10 mouse cellular contexts compared by ENCODE assay signal in the genomic region with DNA sequence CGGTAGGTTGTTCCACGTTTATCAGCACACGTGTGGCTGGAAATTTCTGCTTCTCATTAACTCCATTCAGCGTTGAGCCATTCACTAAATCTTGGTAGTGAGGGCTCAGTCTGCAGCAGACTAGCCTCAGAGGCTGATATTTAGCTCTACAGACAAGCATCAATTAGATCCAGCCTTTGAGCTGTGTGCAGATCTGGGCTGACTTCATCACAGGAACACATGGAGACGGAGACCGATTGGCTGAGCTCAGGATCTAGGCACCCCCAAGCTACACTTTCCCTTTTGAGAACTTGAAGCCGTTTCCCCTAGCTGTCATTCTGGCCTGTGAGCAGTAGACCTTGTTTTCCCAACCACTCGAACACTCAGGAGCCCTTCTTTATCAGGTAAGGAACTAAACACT. TPM values are rescaled to one million over a fixed set of nuclear protein-coding genes. Genes with fewer than 3 reads are reported as not detected.
A peak's percentile ranks its signal among the peaks of the same experiment; 100 is the strongest.
DNase-seq lines count a peak whose midpoint lies in the region; ATAC-seq and TF ChIP-seq lines count a peak whose summit lies in the region.
"Had no signal": no experiment of that assay in that cellular context is flagged by ENCODE, and none has a peak within 500 bp of the region (broad histone marks: within the 10 kb centered on the region; RNA-seq: fewer than 3 reads in every experiment).

No protein-coding gene starts in this region.

- TF ChIP-seq CTCF in CH12.LX (conservative IDR thresholded peaks at IDR 0.05 in 1 of 2, IDR thresholded peaks at IDR 0.05 in 1 of 2; ENCODE audit: low read depth in 2 of 2, low read length in 2 of 2), result no peak
- no peak for TF ChIP-seq CTCF in forebrain, postnatal 0 days (IDR thresholded peaks at IDR 0.05; ENCODE audit: low read depth)

- H3K9ac ChIP-seq in kidney, embryonic 16.5 days (replicated peaks; ENCODE audit: low read length), result no peak overlapping the region
- peak overlapping the region; percentile 63 for H3K9ac ChIP-seq in CH12.LX (ENCODE audit: insufficient read depth, low read depth)
- no peak overlapping the region for H3K9ac ChIP-seq in limb, embryonic 14.5 days (ENCODE audit: low read depth, low read length, severe bottlenecking)
- H3K9ac ChIP-seq in forebrain, postnatal 0 days, result no peak overlapping the region
- H3K9ac ChIP-seq: neural tube, embryonic 12.5 days had no signal

- H3K4me1 ChIP-seq in kidney, embryonic 16.5 days (ENCODE audit: insufficient read depth, low read length), result peaks cover 42% of the 10 kb centered on the region
- H3K4me1 ChIP-seq in CH12.LX (ENCODE audit: control insufficient read depth in 1 of 2, insufficient read depth in 2 of 2), result peaks cover 38 to 91% of the 10 kb centered on the region in 2 experiments
- peaks cover 65% of the 10 kb centered on the region for H3K4me1 ChIP-seq in brown adipose tissue, adult 24 weeks (ENCODE audit: control insufficient read depth, insufficient read depth, insufficient read length, low read length)
- H3K4me1 ChIP-seq in limb, embryonic 14.5 days (ENCODE audit: control insufficient read depth, insufficient read depth, low read length), result peaks cover 40% of the 10 kb centered on the region
- no peaks in the 10 kb centered on the region for H3K4me1 ChIP-seq in forebrain, postnatal 0 days (ENCODE audit: insufficient read depth)
- H3K4me1 ChIP-seq: neural tube, embryonic 12.5 days had no signal

- H3K79me2 ChIP-seq in CH12.LX (replicated peaks; ENCODE audit: control insufficient read depth, extremely low read depth, insufficient read depth, poor library complexity, severe bottlenecking), result peaks cover 68% of the 10 kb centered on the region

- no peaks in the 10 kb centered on the region for H3K9me3 ChIP-seq in kidney, embryonic 16.5 days (ENCODE audit: low read length)
- no peaks in the 10 kb centered on the region for H3K9me3 ChIP-seq in CH12.LX (replicated peaks; ENCODE audit: low read length)
- no peaks in the 10 kb centered on the region for H3K9me3 ChIP-seq in limb, embryonic 14.5 days (ENCODE audit: control insufficient read depth, low read length)
- no peaks in the 10 kb centered on the region for H3K9me3 ChIP-seq in forebrain, postnatal 0 days (ENCODE audit: low read length)
- H3K9me3 ChIP-seq: neural tube, embryonic 12.5 days had no signal

- in situ Hi-C loops in CH12.LX (cut with MboI; ENCODE audit: low pct_ligation_motif_present, low pct_unique_long_range_greater_than_20kb, low sequenced_read_pairs), result no loop called here

- no peak for TF ChIP-seq POLR2A in CH12.LX (IDR thresholded peaks at IDR 0.05; ENCODE audit: low read depth, low read length)
- no peak for TF ChIP-seq POLR2A in limb, embryonic 14.5 days (IDR thresholded peaks at IDR 0.05; ENCODE audit: borderline replicate concordance, extremely low read depth, insufficient read depth, insufficient read length)

- dilution Hi-C loops in CH12.LX (cut with MboI; ENCODE audit: extremely low pct_ligation_motif_present, extremely low pct_unique_long_range_greater_than_20kb, low sequenced_read_pairs), result no loop called here

- no peak for TF ChIP-seq RAD21 in CH12.LX (IDR thresholded peaks at IDR 0.05; ENCODE audit: low read depth, low read length)

- no peak overlapping the region for H3K4me3 ChIP-seq in kidney, embryonic 16.5 days (ENCODE audit: low read length)
- peak overlapping the region; percentile 39 to 51 (median 46) for H3K4me3 ChIP-seq in CH12.LX (replicated peaks in 1 of 3; ENCODE audit: low read depth in 2 of 3, low read length in 2 of 3, poor library complexity in 1 of 3)
- peak overlapping the region; percentile 40 for H3K4me3 ChIP-seq in brown adipose tissue, adult 24 weeks (ENCODE audit: insufficient read depth, low read depth, low read length)
- no peak overlapping the region for H3K4me3 ChIP-seq in limb, embryonic 14.5 days (replicated peaks; ENCODE audit: low read length)
- H3K4me3 ChIP-seq in forebrain, postnatal 0 days (ENCODE audit: low read depth, low read length), result no peak overlapping the region
- H3K4me3 ChIP-seq: neural tube, embryonic 12.5 days had no signal

- DNase-seq in kidney, postnatal 4 days, result no peak
- DNase-seq in CH12.LX (ENCODE audit: extremely low read depth), result no peak
- no peak for DNase-seq in limb, embryonic 14.5 days (ENCODE audit: low spot score)
- DNase-seq in adrenal gland, postnatal 36 days, result no peak
- no peak for DNase-seq in forebrain, postnatal 0 days
- DNase-seq in retina, postnatal 1 day, result no peak

- no peak overlapping the region for H3K4me2 ChIP-seq in kidney, embryonic 16.5 days (replicated peaks; ENCODE audit: low read depth, low read length)
- H3K4me2 ChIP-seq in CH12.LX (ENCODE audit: insufficient read depth, low read depth, poor library complexity, severe bottlenecking), result peak overlapping the region; percentile 95
- H3K4me2 ChIP-seq in limb, embryonic 14.5 days (replicated peaks; ENCODE audit: low read depth, low read length, severe bottlenecking), result no peak overlapping the region
- no peak overlapping the region for H3K4me2 ChIP-seq in forebrain, postnatal 0 days (ENCODE audit: low read depth)
- H3K4me2 ChIP-seq: neural tube, embryonic 12.5 days had no signal

- no peaks in the 10 kb centered on the region for H3K36me3 ChIP-seq in kidney, embryonic 16.5 days (ENCODE audit: insufficient read depth, low read length)
- H3K36me3 ChIP-seq in CH12.LX (replicated peaks in 1 of 2; ENCODE audit: control insufficient read depth in 1 of 2, insufficient read depth in 1 of 2, low read length in 1 of 2), result peaks cover 0 to 29% of the 10 kb centered on the region in 2 experiments
- no peaks in the 10 kb centered on the region; the same call in 1 of the 2 replicates for H3K36me3 ChIP-seq in limb, embryonic 14.5 days (ENCODE audit: control insufficient read depth, insufficient read depth, low read length)
- no peaks in the 10 kb centered on the region for H3K36me3 ChIP-seq in forebrain, postnatal 0 days (ENCODE audit: insufficient read depth)
- H3K36me3 ChIP-seq: neural tube, embryonic 12.5 days had no signal

- no peak for ATAC-seq in kidney, embryonic 16.5 days (ENCODE audit: low FRiP score, low TSS enrichment)
- no peak for ATAC-seq in limb, embryonic 14.5 days (ENCODE audit: low FRiP score, low read depth)
- ATAC-seq in forebrain, postnatal 0 days, result no peak
- ATAC-seq: forebrain, embryonic 14.5 days had no signal

- TF ChIP-seq EP300 in CH12.LX (IDR thresholded peaks at IDR 0.05; ENCODE audit: low read length), result no peak; the same call in 1 of the 2 replicates

- WGBS in kidney, embryonic 16.5 days, result 61% methylated on average over 8 of the region's 8 CpGs
- WGBS in limb, embryonic 14.5 days, result 26% methylated on average over 8 of the region's 8 CpGs
- WGBS in forebrain, postnatal 0 days, result 75% methylated on average over 8 of the region's 8 CpGs

- H3K27me3 ChIP-seq in kidney, embryonic 16.5 days (ENCODE audit: insufficient read depth, low read length), result no peaks in the 10 kb centered on the region
- H3K27me3 ChIP-seq in CH12.LX (replicated peaks), result no peaks in the 10 kb centered on the region
- H3K27me3 ChIP-seq in limb, embryonic 14.5 days (ENCODE audit: control insufficient read depth, insufficient read depth, low read length), result no peaks in the 10 kb centered on the region
- no peaks in the 10 kb centered on the region for H3K27me3 ChIP-seq in forebrain, postnatal 0 days (ENCODE audit: insufficient read depth, low read length)
- H3K27me3 ChIP-seq: neural tube, embryonic 12.5 days had no signal

- peak overlapping the region; percentile 78; the same call in 1 of the 2 replicates for H3K27ac ChIP-seq in kidney, embryonic 16.5 days (ENCODE audit: low read length)
- H3K27ac ChIP-seq in CH12.LX (ENCODE audit: insufficient read depth, low read depth), result peak overlapping the region; percentile 95
- H3K27ac ChIP-seq in brown adipose tissue, adult 24 weeks (replicated peaks; ENCODE audit: low read depth, low read length), result peak overlapping the region; percentile 98
- H3K27ac ChIP-seq in limb, embryonic 14.5 days (replicated peaks; ENCODE audit: low read depth, low read length), result 0 out of 2 replicates have a peak overlapping the region, but pooled peaks have one; percentile 55
- H3K27ac ChIP-seq in forebrain, postnatal 0 days (ENCODE audit: low read depth, low read length), result no peak overlapping the region
- H3K27ac ChIP-seq: neural tube, embryonic 12.5 days had no signal

TF ChIP-seq in CH12.LX, 34 proteins besides CTCF, POLR2A, EP300 and RAD21:
- TF ChIP-seq MAZ (IDR thresholded peaks at IDR 0.05; ENCODE audit: low read depth, low read length) (no peak), SIN3A (IDR thresholded peaks at IDR 0.05; ENCODE audit: low read length) (no peak), CHD2 (IDR thresholded peaks at IDR 0.05; ENCODE audit: low read length) (no peak), HCFC1 (IDR thresholded peaks at IDR 0.05; ENCODE audit: low read depth, low read length) (no peak), KAT2A (IDR thresholded peaks at IDR 0.05; ENCODE audit: insufficient replicate concordance, low read length) (no peak), ZMIZ1 (IDR thresholded peaks at IDR 0.05; ENCODE audit: low read depth, low read length) (no peak), JUN (IDR thresholded peaks at IDR 0.05; ENCODE audit: insufficient read depth, low read depth, low read length) (no peak), BHLHE40 (IDR thresholded peaks at IDR 0.05; ENCODE audit: low read depth, low read length) (no peak)

RNA-seq across cellular contexts. Expression of a gene that starts 34.5 kb away (rescaled TPM):
- 29.4 and 30.3 TPM in 2 replicates for polyA plus RNA-seq in kidney, embryonic 16.5 days (2015; fragmentation: Nextera tagmentation; extraction: Ambion mirVana)
- total RNA-seq in CH12.LX (2012; rRNA removed) (20.8 and 23.3 TPM in 2 replicates), CH12.LX (2014; rRNA removed) (29.3 TPM in 2 replicates)
- polyA plus RNA-seq in CH12.LX (2012; ENCODE audit: insufficient read length, low read depth), result 20.3 and 20.6 TPM in 2 replicates
- 11.7 and 19.1 TPM in 2 replicates for polyA plus RNA-seq in brown adipose tissue, adult 24 weeks (2012; ENCODE audit: insufficient read depth, insufficient read length, missing spikeins)
- polyA plus RNA-seq in limb, embryonic 14.5 days (2012; rRNA removed), result 10.1 and 11.5 TPM in 2 replicates
- polyA plus RNA-seq in limb, embryonic 14.5 days (2014; fragmentation: Nextera tagmentation; extraction: Ambion mirVana), result 22.2 and 25.7 TPM in 2 replicates
- total RNA-seq in adrenal gland, postnatal 36 days (2021), result 10 to 100 TPM; 15.4 to 15.5 TPM
- total RNA-seq in forebrain, postnatal 0 days (2014; rRNA removed), result 6.2 and 7.0 TPM in 2 replicates
- polyA plus RNA-seq in forebrain, postnatal 0 days (2015; fragmentation: Nextera tagmentation; extraction: Ambion mirVana), result 5.7 and 6.8 TPM in 2 replicates

Comparison
In these comparisons a context has a peak if more than half of its experiments do, and no peak if none do; other contexts are left out.
1. H3K4me3 ChIP-seq: peak in CH12.LX (3 of 3) and brown adipose tissue, adult 24 weeks (single experiment); none in kidney, embryonic 16.5 days (single experiment), limb, embryonic 14.5 days (single experiment) and forebrain, postnatal 0 days (single experiment).